Mouse (Mus musculus) lung, embryonic 14.5 days (tissue): Measurements from ENCODE around the gene Creb5. TPM values are rescaled to one million over a fixed set of nuclear protein-coding genes. Genes with fewer than 3 reads are reported as not detected.

Experiments used
- ATAC-seq: fragments of 200-750 bp; cut with Nextera tagmentation; 2 replicates; pipeline ENCODE4 v1.8.0; 2017; ENCODE audit warnings: mild to moderate bottlenecking, moderate TSS enrichment, moderate library complexity; ENCODE audit not compliant: insufficient read depth
- DNase-seq: peaks from one replicate; pipeline ENCODE4 v3.0.0-alpha.2; 2015
- H3K27ac ChIP-seq: fragments of 300-500 bp; sonication (generic); 2 replicates; pipeline ENCODE4 v1.5.1; 2014; ENCODE audit warnings: low read depth, mild to moderate bottlenecking, moderate library complexity
- H3K27me3 ChIP-seq: fragments of 300-500 bp; sonication (generic); 2 replicates; pipeline ENCODE4 v1.6.1; 2014; ENCODE audit warnings: low read length, control low read depth; ENCODE audit not compliant: insufficient read depth
- H3K36me3 ChIP-seq: fragments of 300-500 bp; sonication (generic); 2 replicates; pipeline ENCODE4 v1.6.1; 2014; ENCODE audit warnings: control low read depth; ENCODE audit not compliant: insufficient read depth
- H3K4me1 ChIP-seq: fragments of 300-500 bp; sonication (generic); 2 replicates; pipeline ENCODE4 v1.6.1; 2014; ENCODE audit warnings: antibody characterized with exemption, control low read depth; ENCODE audit not compliant: insufficient read depth
- H3K4me2 ChIP-seq: fragments of 300-500 bp; sonication (generic); 2 replicates; pipeline ENCODE4 v1.6.1; 2014; ENCODE audit warnings: mild to moderate bottlenecking
- H3K4me3 ChIP-seq: fragments of 300-500 bp; sonication (generic); 2 replicates; pipeline ENCODE4 v1.5.1; 2014; ENCODE audit warnings: low read depth, low read length
- H3K9ac ChIP-seq: fragments of 300-500 bp; sonication (generic); 2 replicates; pipeline ENCODE4 v1.6.1; 2014
- H3K9me3 ChIP-seq: fragments of 300-500 bp; sonication (generic); 2 replicates; pipeline ENCODE4 v1.6.1; 2016; ENCODE audit warnings: low read depth, low read length, control low read depth
- CTCF ChIP-seq: IDR thresholded peaks from 2 replicates; pipeline ENCODE4 v1.5.1; 2016; ENCODE audit warnings: antibody characterized with exemption, low read depth
- WGBS: fragments of 180-500 bp; shearing (Covaris S2); extraction: QIAGEN DNeasy Blood & Tissue Kit; methylation state at CpG from one replicate; pipeline ENCODE4 v1.1.7; 2014; 5-methylcytosine and 5-hydroxymethylcytosine counted together
- polyA plus RNA-seq: library from polyadenylated mRNA; unstranded; fragments of >200 nt; fragmentation: Nextera tagmentation; extraction: Ambion mirVana; gene quantifications from 2 replicates; pipeline ENCODE4 v1.2.1, GENCODE M21; 2014

Creb5 gene
- polyA plus RNA-seq, 1 experiment from 2014 or later: 6.4 TPM

- DNase-seq: no peak
- Histone ChIP-seq H3K9me3 (no peaks in the 10 kb centered on the region), H3K4me2 (no peak overlapping the region), H3K4me3 (no peak overlapping the region), H3K27me3 (no peaks in the 10 kb centered on the region), H3K9ac (no peak overlapping the region), H3K27ac (no peak overlapping the region), H3K36me3 (no peaks in the 10 kb centered on the region), H3K4me1 (peaks cover 8% of the 10 kb centered on the region)
- ATAC-seq: no peak
- 52% methylated on average over 16 of the region's 16 CpGs for WGBS
- TF ChIP-seq CTCF: no peak
Observed at GRCm38 (mm10) chr6:53563546-53564185, 276.6 kb downstream of the Creb5 start.

DNA sequence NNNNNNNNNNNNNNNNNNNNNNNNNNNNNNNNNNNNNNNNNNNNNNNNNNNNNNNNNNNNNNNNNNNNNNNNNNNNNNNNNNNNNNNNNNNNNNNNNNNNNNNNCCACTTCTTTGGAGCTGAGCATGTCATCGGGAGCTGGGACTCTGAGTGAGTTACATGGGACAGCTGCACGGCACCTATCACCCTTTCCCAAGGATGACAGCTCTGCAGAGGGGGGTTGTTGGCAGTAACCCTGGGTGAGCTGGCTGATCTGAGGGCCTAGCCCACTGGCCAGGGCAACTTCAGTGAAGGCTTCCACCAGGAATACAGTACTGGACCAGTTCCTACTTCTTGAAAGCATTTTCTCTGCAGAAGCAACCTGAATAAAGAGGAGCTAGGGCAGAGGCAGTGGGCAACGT is 282.4 kb downstream of the Creb5 start:
- H3K4me3 ChIP-seq: no peak overlapping the region
- no peak overlapping the region for H3K9ac ChIP-seq
- H3K27me3 ChIP-seq: no peaks in the 10 kb centered on the region
- WGBS: 25% methylated on average over 3 of the region's 3 CpGs
- no peak for TF ChIP-seq CTCF
- H3K27ac ChIP-seq: peak overlapping the region; percentile 30; the same call in 1 of the 2 replicates
- no peak for ATAC-seq
- peaks cover 18% of the 10 kb centered on the region for H3K4me1 ChIP-seq
- DNase-seq: peak; percentile 76
- H3K9me3 ChIP-seq: no peaks in the 10 kb centered on the region
- H3K4me2 ChIP-seq: no peak overlapping the region
- H3K36me3 ChIP-seq: no peaks in the 10 kb centered on the region

- WGBS: 84% methylated on average over 4 of the region's 4 CpGs
- H3K36me3 ChIP-seq: no peaks in the 10 kb centered on the region
- no peak for TF ChIP-seq CTCF
- H3K4me2 ChIP-seq: no peak overlapping the region
- no peaks in the 10 kb centered on the region for H3K27me3 ChIP-seq
- no peaks in the 10 kb centered on the region for H3K9me3 ChIP-seq
- H3K27ac ChIP-seq: no peak overlapping the region
- no peak for ATAC-seq
- no peak for DNase-seq
- peaks cover 24% of the 10 kb centered on the region for H3K4me1 ChIP-seq
- no peak overlapping the region for H3K9ac ChIP-seq
- H3K4me3 ChIP-seq: no peak overlapping the region
Observed at GRCm38 (mm10) chr6:53570906-53571305, 283.8 kb downstream of the Creb5 start.

GRCm38 (mm10) chr6:53571571-53572122 is 284.6 kb downstream of the Creb5 start:
- no peak for TF ChIP-seq CTCF
- H3K27ac ChIP-seq: no peak overlapping the region
- no peak for DNase-seq
- no peaks in the 10 kb centered on the region for H3K9me3 ChIP-seq
- ATAC-seq: no peak
- WGBS: 89% methylated on average over 4 of the region's 4 CpGs
- H3K36me3 ChIP-seq: no peaks in the 10 kb centered on the region
- no peaks in the 10 kb centered on the region for H3K27me3 ChIP-seq
- H3K4me3 ChIP-seq: no peak overlapping the region
- H3K4me2 ChIP-seq: no peak overlapping the region
- H3K9ac ChIP-seq: no peak overlapping the region
- H3K4me1 ChIP-seq: peaks cover 22% of the 10 kb centered on the region

GRCm38 (mm10) chr6:53572456-53572855 is 285.4 kb downstream of the Creb5 start:
- H3K27ac ChIP-seq: peak overlapping the region; percentile 81
- H3K4me3 ChIP-seq: no peak overlapping the region
- H3K4me1 ChIP-seq: peaks cover 22% of the 10 kb centered on the region
- no peaks in the 10 kb centered on the region for H3K9me3 ChIP-seq
- no peak overlapping the region for H3K9ac ChIP-seq
- peak overlapping the region; percentile 60 for H3K4me2 ChIP-seq
- 59% methylated on average over 4 of the region's 4 CpGs for WGBS
- DNase-seq (no peak), ATAC-seq (no peak)
- TF ChIP-seq CTCF: no peak
- H3K27me3 ChIP-seq: no peaks in the 10 kb centered on the region
- no peaks in the 10 kb centered on the region for H3K36me3 ChIP-seq

DNA sequence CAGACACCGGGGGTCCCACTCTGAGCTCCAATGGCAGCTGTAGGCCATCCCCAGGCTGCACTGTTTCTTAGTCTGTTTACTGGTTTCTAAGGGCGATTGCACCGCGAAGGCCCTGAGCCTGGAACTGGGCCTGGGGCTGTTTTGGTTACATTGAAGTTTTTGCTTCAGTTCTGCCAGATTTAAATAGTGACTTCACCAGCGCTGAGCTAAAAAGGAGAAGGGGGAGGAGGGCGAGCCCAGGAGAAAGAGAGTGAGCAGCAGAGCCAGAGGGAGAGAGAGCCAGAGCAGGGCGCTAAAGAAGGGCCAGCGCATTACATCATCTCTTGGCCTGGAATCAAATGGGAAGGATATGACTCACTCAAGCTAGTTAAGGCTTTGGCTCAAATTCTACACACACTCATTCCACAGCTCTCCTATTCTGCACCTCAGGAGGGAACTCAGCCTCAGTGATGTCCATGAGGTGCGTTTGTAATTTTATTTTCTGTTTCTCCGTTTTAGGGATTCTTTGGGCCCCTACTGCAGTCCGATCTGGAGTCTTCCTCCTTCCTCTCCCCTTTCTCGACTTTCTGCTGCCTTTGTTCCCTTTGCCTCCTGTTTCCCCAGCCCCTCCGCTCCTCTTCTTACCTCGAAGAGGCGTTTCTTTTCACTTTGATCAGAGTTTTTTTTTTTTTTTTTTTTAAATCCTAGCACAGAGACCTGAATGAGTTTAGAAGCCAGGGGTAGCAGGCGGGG is 286.1 kb downstream of the Creb5 start:
- peak overlapping the region; percentile 48 for H3K9ac ChIP-seq
- peak overlapping the region; percentile 81 for H3K27ac ChIP-seq
- 2% methylated on average over 15 of the region's 16 CpGs for WGBS
- ATAC-seq (peak; percentile 96), DNase-seq (peak; percentile 99)
- H3K36me3 ChIP-seq: no peaks in the 10 kb centered on the region
- H3K4me2 ChIP-seq: peak overlapping the region; percentile 60
- peaks cover 22% of the 10 kb centered on the region for H3K4me1 ChIP-seq
- no peaks in the 10 kb centered on the region for H3K27me3 ChIP-seq
- H3K4me3 ChIP-seq: peak overlapping the region; percentile 37
- TF ChIP-seq CTCF: no peak
- no peaks in the 10 kb centered on the region for H3K9me3 ChIP-seq

- under 1% methylated on average over 5 of the region's 6 CpGs for WGBS
- H3K4me1 ChIP-seq: peaks cover 22% of the 10 kb centered on the region
- peak overlapping the region; percentile 81 for H3K27ac ChIP-seq
- H3K9ac ChIP-seq: peak overlapping the region; percentile 48
- no peak for TF ChIP-seq CTCF
- peak overlapping the region; percentile 37 for H3K4me3 ChIP-seq
- ATAC-seq: no peak
- DNase-seq: peak; percentile 62
- no peaks in the 10 kb centered on the region for H3K9me3 ChIP-seq
- no peaks in the 10 kb centered on the region for H3K36me3 ChIP-seq
- H3K4me2 ChIP-seq: peak overlapping the region; percentile 60
- H3K27me3 ChIP-seq: no peaks in the 10 kb centered on the region
Observed at GRCm38 (mm10) chr6:53573711-53574065, 286.6 kb downstream of the Creb5 start.
